In genomic region chr7:97783523-97783922, GRCm38 (mm10) we compare ENCODE assay signal across 12 mouse cellular contexts.
"Had no signal": no experiment of that assay in that cellular context is flagged by ENCODE, and none has a peak within 500 bp of the region (broad histone marks: within the 10 kb centered on the region; RNA-seq: fewer than 3 reads in every experiment).

No protein-coding gene starts in this region.

- DNase-seq: left cerebral cortex, postnatal 4 days; liver; liver, embryonic 13.5 days; liver, postnatal 0 days; lung, adult 18-20 months; lung, adult 2 months; lung, embryonic 14.5 days; lung, postnatal 10 days; lung, postnatal 14 days; lung, postnatal 36 days; lung, postnatal 4 days; midbrain, embryonic 14.5 days had no signal
